In the genomic region with DNA sequence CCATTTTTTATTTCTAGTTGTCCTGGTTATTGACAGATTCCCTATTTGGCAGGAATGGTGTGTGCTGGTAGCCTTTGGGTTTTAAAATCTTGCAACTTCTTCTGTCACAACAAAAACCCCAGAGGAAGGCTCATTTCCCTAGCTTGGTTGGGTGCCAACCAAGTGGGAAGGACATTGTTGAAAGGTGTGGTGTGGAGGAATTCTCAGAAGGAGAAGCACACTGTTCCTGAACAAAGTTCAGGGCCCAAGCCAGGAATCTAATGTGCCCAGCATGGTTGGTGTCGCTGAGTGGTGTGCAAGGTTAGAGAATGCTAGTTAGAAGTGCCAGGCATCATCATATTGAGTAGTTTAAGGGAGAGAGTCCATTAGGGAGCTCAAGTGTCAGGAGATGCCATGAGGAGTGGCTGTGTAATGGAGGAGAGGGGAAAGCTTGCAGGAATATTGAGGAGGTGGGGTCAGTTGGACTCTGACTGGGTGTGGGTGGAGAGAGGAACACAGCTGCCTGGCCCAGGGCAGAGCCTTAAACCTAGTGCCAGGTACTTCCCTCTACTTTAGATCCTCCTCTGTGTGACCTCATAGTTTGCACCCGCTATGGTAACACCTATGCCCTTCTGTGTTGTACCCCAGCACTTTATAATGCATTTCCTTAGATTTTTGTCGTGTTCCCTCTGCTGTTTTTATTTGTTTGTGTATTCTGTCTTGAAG, we compare ENCODE assay signal across 11 mouse cellular contexts. TPM values are rescaled to one million over a fixed set of nuclear protein-coding genes. Genes with fewer than 3 reads are reported as not detected.
A peak's percentile ranks its signal among the peaks of the same experiment; 100 is the strongest.
DNase-seq lines count a peak whose midpoint lies in the region; ATAC-seq and TF ChIP-seq lines count a peak whose summit lies in the region.
"Had no signal": no experiment of that assay in that cellular context is flagged by ENCODE, and none has a peak within 500 bp of the region (broad histone marks: within the 10 kb centered on the region; RNA-seq: fewer than 3 reads in every experiment).

No protein-coding gene starts in this region.

- 86% methylated on average over 3 of the region's 3 CpGs for WGBS in heart, embryonic 12.5 days
- 76% methylated on average over 3 of the region's 3 CpGs for WGBS in intestine, embryonic 16.5 days
- WGBS in forebrain, postnatal 0 days, result 84% methylated on average over 3 of the region's 3 CpGs

- peaks cover 21% of the 10 kb centered on the region for H3K36me3 ChIP-seq in heart, embryonic 12.5 days
- H3K36me3 ChIP-seq in intestine, embryonic 16.5 days (ENCODE audit: control insufficient read depth, insufficient read depth, low read length), result peaks cover 5% of the 10 kb centered on the region; the same call in 1 of the 2 replicates
- H3K36me3 ChIP-seq in megakaryocyte, embryonic 14.5 days (replicated peaks; ENCODE audit: low read length), result peaks cover 32% of the 10 kb centered on the region
- no peaks in the 10 kb centered on the region for H3K36me3 ChIP-seq in forebrain, postnatal 0 days (ENCODE audit: insufficient read depth)
- H3K36me3 ChIP-seq: midbrain, embryonic 15.5 days had no signal

- peak; percentile 94 for DNase-seq in heart, adult 11 months
- peak; percentile 41 for DNase-seq in A20 (ENCODE audit: low read depth, low spot score)
- DNase-seq in forebrain, postnatal 0 days, result no peak
- no peak for DNase-seq in frontal cortex, postnatal 10 days (ENCODE audit: low spot score in 2 of 2)
- DNase-seq in retina, postnatal 1 day, result no peak

- TF ChIP-seq CTCF in forebrain, postnatal 0 days (IDR thresholded peaks at IDR 0.05; ENCODE audit: low read depth), result no peak

- H3K27ac ChIP-seq in heart, embryonic 12.5 days (ENCODE audit: poor library complexity, severe bottlenecking), result no peak overlapping the region
- peak overlapping the region; percentile 74 for H3K27ac ChIP-seq in intestine, embryonic 16.5 days (ENCODE audit: low read length)
- H3K27ac ChIP-seq in forebrain, postnatal 0 days (ENCODE audit: low read depth, low read length), result no peak overlapping the region
- H3K27ac ChIP-seq: midbrain, embryonic 15.5 days had no signal

- H3K4me3 ChIP-seq in heart, embryonic 12.5 days, result no peak overlapping the region
- peak overlapping the region; percentile 30 for H3K4me3 ChIP-seq in intestine, embryonic 16.5 days (ENCODE audit: low read length)
- H3K4me3 ChIP-seq in megakaryocyte, embryonic 14.5 days (replicated peaks), result peak overlapping the region; percentile 83
- no peak overlapping the region for H3K4me3 ChIP-seq in forebrain, postnatal 0 days (ENCODE audit: low read depth, low read length)
- H3K4me3 ChIP-seq: midbrain, embryonic 15.5 days had no signal

- H3K27me3 ChIP-seq in heart, embryonic 12.5 days (replicated peaks), result no peaks in the 10 kb centered on the region
- no peaks in the 10 kb centered on the region for H3K27me3 ChIP-seq in intestine, embryonic 16.5 days (replicated peaks; ENCODE audit: control insufficient read depth, insufficient read depth, low read length)
- no peaks in the 10 kb centered on the region for H3K27me3 ChIP-seq in megakaryocyte, embryonic 14.5 days (replicated peaks)
- no peaks in the 10 kb centered on the region for H3K27me3 ChIP-seq in forebrain, postnatal 0 days (ENCODE audit: insufficient read depth, low read length)
- H3K27me3 ChIP-seq: midbrain, embryonic 15.5 days had no signal

- no peaks in the 10 kb centered on the region for H3K9me3 ChIP-seq in heart, embryonic 12.5 days (replicated peaks)
- H3K9me3 ChIP-seq in intestine, embryonic 16.5 days (ENCODE audit: control insufficient read depth, low read length), result no peaks in the 10 kb centered on the region
- no peaks in the 10 kb centered on the region for H3K9me3 ChIP-seq in megakaryocyte, embryonic 14.5 days
- no peaks in the 10 kb centered on the region for H3K9me3 ChIP-seq in forebrain, postnatal 0 days (ENCODE audit: low read length)
- H3K9me3 ChIP-seq: midbrain, embryonic 15.5 days had no signal

- H3K9ac ChIP-seq in heart, embryonic 12.5 days, result no peak overlapping the region
- H3K9ac ChIP-seq in intestine, embryonic 16.5 days (ENCODE audit: low read depth, low read length), result peak overlapping the region; percentile 22; the same call in 1 of the 2 replicates
- no peak overlapping the region for H3K9ac ChIP-seq in forebrain, postnatal 0 days
- H3K9ac ChIP-seq: midbrain, embryonic 15.5 days had no signal

- peaks cover 33% of the 10 kb centered on the region for H3K4me1 ChIP-seq in heart, embryonic 12.5 days (replicated peaks)
- H3K4me1 ChIP-seq in intestine, embryonic 16.5 days (ENCODE audit: control insufficient read depth, insufficient read depth, low read length), result peaks cover 21% of the 10 kb centered on the region
- H3K4me1 ChIP-seq in megakaryocyte, embryonic 14.5 days, result peaks cover 67% of the 10 kb centered on the region
- H3K4me1 ChIP-seq in forebrain, postnatal 0 days (ENCODE audit: insufficient read depth), result peaks cover 6% of the 10 kb centered on the region; the same call in 1 of the 2 replicates

- no peak for ATAC-seq in heart, embryonic 12.5 days (ENCODE audit: insufficient number of reproducible peaks, low FRiP score)
- ATAC-seq in intestine, embryonic 16.5 days, result peak; percentile 26
- no peak for ATAC-seq in forebrain, postnatal 0 days
- ATAC-seq: midbrain, embryonic 15.5 days had no signal

- H3K4me2 ChIP-seq in heart, embryonic 12.5 days, result no peak overlapping the region
- H3K4me2 ChIP-seq in intestine, embryonic 16.5 days (ENCODE audit: low read depth, low read length), result peak overlapping the region; percentile 48
- no peak overlapping the region for H3K4me2 ChIP-seq in forebrain, postnatal 0 days (ENCODE audit: low read depth)
- H3K4me2 ChIP-seq: midbrain, embryonic 15.5 days had no signal

RNA-seq across cellular contexts. Expression of a gene that starts 2.6 kb away (rescaled TPM):
- 31.0 and 33.0 TPM in 2 replicates for polyA plus RNA-seq in heart, embryonic 12.5 days (2016; fragmentation: Nextera tagmentation; extraction: Ambion mirVana)
- 108 and 115 TPM in 2 replicates for polyA plus RNA-seq in intestine, embryonic 16.5 days (2015; fragmentation: Nextera tagmentation; extraction: Ambion mirVana)
- 7.1 TPM in 1 of 2 replicates, not detected in the other for polyA plus RNA-seq in megakaryocyte, embryonic 14.5 days (2012; ENCODE audit: insufficient read depth, low replicate concordance)
- total RNA-seq in forebrain, postnatal 0 days (2014; rRNA removed), result 14.5 and 16.9 TPM in 2 replicates
- polyA plus RNA-seq in forebrain, postnatal 0 days (2015; fragmentation: Nextera tagmentation; extraction: Ambion mirVana), result 17.7 and 21.9 TPM in 2 replicates

RNA-seq across cellular contexts. Expression of a gene that starts 27.4 kb away (rescaled TPM):
- polyA plus RNA-seq in heart, embryonic 12.5 days (2016; fragmentation: Nextera tagmentation; extraction: Ambion mirVana), result not detected in 2 replicates
- not detected in 2 replicates for polyA plus RNA-seq in intestine, embryonic 16.5 days (2015; fragmentation: Nextera tagmentation; extraction: Ambion mirVana)
- polyA plus RNA-seq in megakaryocyte, embryonic 14.5 days (2012; ENCODE audit: insufficient read depth, low replicate concordance), result not detected in 2 replicates
- not detected in 2 replicates for total RNA-seq in forebrain, postnatal 0 days (2014; rRNA removed)
- not detected in 2 replicates for polyA plus RNA-seq in forebrain, postnatal 0 days (2015; fragmentation: Nextera tagmentation; extraction: Ambion mirVana)
- total RNA-seq: adrenal gland, adult 18-20 months; left cerebral cortex, adult 18-20 months had no signal
- polyA plus RNA-seq: midbrain, embryonic 15.5 days had no signal

Comparison
In these comparisons a context has a peak if more than half of its experiments do, and no peak if none do; other contexts are left out.
1. DNase-seq: peak in heart, adult 11 months (single experiment) and A20 (single experiment); none in forebrain, postnatal 0 days (single experiment), frontal cortex, postnatal 10 days (0 of 2) and retina, postnatal 1 day (single experiment).
2. H3K4me3 ChIP-seq: peak in intestine, embryonic 16.5 days (single experiment) and megakaryocyte, embryonic 14.5 days (single experiment); none in heart, embryonic 12.5 days (single experiment) and forebrain, postnatal 0 days (single experiment).